Mouse (Mus musculus) cerebellum, adult 2 months (tissue): ENCODE results near the gene Car9. TPM values are rescaled to one million over a fixed set of nuclear protein-coding genes. Genes with fewer than 3 reads are reported as not detected.

Experiments
- DNase-seq, 2 experiments: peaks; one replicate each; pipeline ENCODE4 v3.0.0; 2021
- H3K27ac ChIP-seq: fragments of 200-500 bp; 2 replicates; pipeline ENCODE4 v1.5.1; 2012; ENCODE audit warnings: low read length, control low read depth, inconsistent platforms; ENCODE audit not compliant: insufficient read depth
- H3K27me3 ChIP-seq: fragments of 200-500 bp; 2 replicates; pipeline ENCODE4 v1.6.1; 2012; ENCODE audit warnings: inconsistent platforms, mild to moderate bottlenecking, low read length, moderate library complexity; ENCODE audit not compliant: control insufficient read depth, insufficient read depth
- H3K4me1 ChIP-seq: fragments of 200-500 bp; 2 replicates; pipeline ENCODE4 v1.6.1; 2011; ENCODE audit warnings: low read length; ENCODE audit not compliant: control insufficient read depth, insufficient read depth
- H3K4me3 ChIP-seq: fragments of 200-500 bp; replicated peaks from 2 replicates; pipeline ENCODE3; 2011; ENCODE audit warnings: mild to moderate bottlenecking, low read depth, low read length, control low read depth; ENCODE audit not compliant: insufficient read depth
- CTCF ChIP-seq: fragments of 200-500 bp; IDR thresholded peaks from 2 replicates; pipeline ENCODE4 v1.5.1; 2011; ENCODE audit warnings: low read depth, mild to moderate bottlenecking, control low read depth, low read length, moderate library complexity, borderline replicate concordance; ENCODE audit not compliant: insufficient read depth
- POLR2A ChIP-seq: fragments of 200-500 bp; IDR thresholded peaks from 2 replicates; pipeline ENCODE4 v1.6.1; 2011; ENCODE audit warnings: low read length, control low read depth, borderline replicate concordance; ENCODE audit not compliant: insufficient read depth
- WGBS: fragments of 180-500 bp; shearing (Covaris S2); methylation state at CpG from one replicate; pipeline ENCODE4 v1.1.7; 2018; 5-methylcytosine and 5-hydroxymethylcytosine counted together
- polyA plus RNA-seq: library from polyadenylated mRNA; depleted of rRNA; stranded (reverse); fragments of >200 nt; gene quantifications from 2 replicates; pipeline ENCODE4 v1.2.3, GENCODE M21; 2012

The Car9 gene
- polyA plus RNA-seq, 1 experiment = 15.8 TPM

- Histone ChIP-seq H3K27me3 (no peaks in the 10 kb centered on the region), H3K27ac (no peak overlapping the region), H3K4me1 (no peaks in the 10 kb centered on the region; the same call in 1 of the 2 replicates), H3K4me3 (no peak overlapping the region)
- no peak for DNase-seq
- TF ChIP-seq CTCF (no peak), POLR2A (no peak)
- WGBS = 95% methylated on average over 3 of the region's 3 CpGs
Measured at GRCm38 (mm10) chr4:43489611-43490010, 17.2 kb upstream of the Car9 start.

- no peaks in the 10 kb centered on the region; the same call in none of the 2 replicates for H3K4me1 ChIP-seq
- TF ChIP-seq CTCF (no peak), POLR2A (no peak)
- no peak overlapping the region for H3K27ac ChIP-seq
- no peak for DNase-seq
- no peaks in the 10 kb centered on the region for H3K27me3 ChIP-seq
- WGBS = 87% methylated on average over 5 of the region's 5 CpGs
- H3K4me3 ChIP-seq = no peak overlapping the region
Measured at GRCm38 (mm10) chr4:43490801-43491200, 16.0 kb upstream of the Car9 start.

DNA sequence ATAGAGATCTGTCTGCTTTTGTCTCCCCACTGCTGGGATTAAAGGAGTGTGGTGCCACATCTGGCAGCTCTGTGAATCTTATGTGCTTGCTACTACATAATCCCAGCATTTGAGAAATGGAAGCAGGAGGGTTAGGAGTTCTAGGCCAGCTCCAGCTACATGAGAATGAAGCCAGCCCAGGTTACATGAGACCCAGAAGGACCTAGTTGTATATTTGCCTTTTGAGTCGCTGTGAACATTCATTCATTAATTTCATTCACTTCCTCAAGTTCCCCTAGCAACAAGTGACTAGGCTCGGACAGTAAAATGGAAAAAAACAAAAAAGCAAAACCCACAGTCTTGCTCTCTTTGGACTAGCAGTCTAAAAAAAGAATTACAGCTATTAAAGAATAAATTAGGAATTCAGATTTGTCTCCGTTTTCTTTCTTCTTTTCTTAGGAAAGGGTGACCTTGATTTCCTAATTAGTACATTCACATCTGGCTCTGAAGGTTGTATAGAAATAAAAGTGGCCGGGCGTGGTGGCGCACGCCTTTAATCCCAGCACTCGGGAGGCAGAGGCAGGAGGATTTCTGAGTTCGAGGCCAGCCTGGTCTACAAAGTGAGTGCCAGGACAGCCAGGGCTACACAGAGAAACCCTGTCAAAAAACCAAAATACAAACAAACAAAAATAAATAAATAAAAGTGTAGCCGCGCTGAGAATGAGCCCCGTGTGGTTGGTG, 14.5 kb upstream of the Car9 start:
- 16% methylated on average over 12 of the region's 12 CpGs for WGBS
- Histone ChIP-seq H3K27ac (peak overlapping the region; percentile 2; the same call in 1 of the 2 replicates), H3K27me3 (no peaks in the 10 kb centered on the region), H3K4me3 (peak overlapping the region; percentile 76), H3K4me1 (no peaks in the 10 kb centered on the region; the same call in none of the 2 replicates)
- TF ChIP-seq POLR2A = no peak
- no peak for TF ChIP-seq CTCF
- no peak for DNase-seq

GRCm38 (mm10) chr4:43492821-43493185, 14.0 kb upstream of the Car9 start, which contains the start of gene Ccdc107:
Gene Ccdc107, plus strand, starts transcription at chr4:43492900.
- H3K4me1 ChIP-seq = no peaks in the 10 kb centered on the region; the same call in none of the 2 replicates
- WGBS = under 1% methylated on average over 25 of the region's 25 CpGs
- no peak for TF ChIP-seq CTCF
- TF ChIP-seq POLR2A = no peak

DNA sequence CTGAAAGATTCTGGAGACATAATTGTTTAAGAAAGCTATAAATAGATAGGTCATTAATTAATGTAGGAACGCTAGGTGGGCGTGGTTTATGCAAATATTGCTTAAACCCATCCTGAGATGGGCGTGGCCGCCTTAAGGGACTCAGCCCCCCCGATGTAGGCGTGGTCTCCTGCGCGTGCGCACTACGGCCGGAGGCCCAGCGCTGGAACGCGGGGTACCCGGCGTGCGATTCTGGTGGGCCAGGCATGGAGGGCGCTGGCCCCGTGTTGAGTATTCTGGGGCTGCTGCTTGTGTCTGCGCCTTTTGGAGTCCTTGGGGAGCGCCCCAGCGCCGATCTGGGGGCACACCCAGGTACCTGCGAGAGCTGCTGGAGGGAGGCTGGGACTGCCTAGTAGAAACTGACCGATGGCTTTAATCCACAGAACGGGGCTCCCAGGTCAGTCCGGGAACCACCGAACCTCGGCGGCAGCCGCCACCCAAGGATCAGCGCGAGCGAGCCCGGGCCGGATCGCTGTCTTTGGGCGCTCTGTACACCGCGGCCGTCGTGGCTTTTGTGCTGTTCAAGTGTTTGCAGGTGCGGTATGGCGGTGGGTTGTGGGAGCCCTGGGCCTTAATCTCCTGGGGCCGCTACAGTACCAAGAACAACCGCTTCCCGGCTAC, 13.4 kb upstream of the Car9 start:
- no peaks in the 10 kb centered on the region; the same call in none of the 2 replicates for H3K4me1 ChIP-seq
- no peaks in the 10 kb centered on the region for H3K27me3 ChIP-seq
- TF ChIP-seq POLR2A (peak; percentile 99), CTCF (no peak; the same call in 1 of the 2 replicates)
- peak overlapping the region; percentile 61 for H3K27ac ChIP-seq
- WGBS = 1% methylated on average over 47 of the region's 47 CpGs
- DNase-seq = peak; percentile 95 to 98
- H3K4me3 ChIP-seq = peak overlapping the region; percentile 76

More at GRCm38 (mm10) chr4:43492821-43493185, 14.0 kb upstream of the Car9 start, which contains the start of gene Ccdc107:
- peak within 1 kb of the TSS; percentile 76 for H3K4me3 ChIP-seq
- DNase-seq = peak; percentile 92 to 97
- H3K27me3 ChIP-seq = no peaks in the 10 kb centered on the region
- H3K27ac ChIP-seq = peak within 1 kb of the TSS; percentile 61

DNA sequence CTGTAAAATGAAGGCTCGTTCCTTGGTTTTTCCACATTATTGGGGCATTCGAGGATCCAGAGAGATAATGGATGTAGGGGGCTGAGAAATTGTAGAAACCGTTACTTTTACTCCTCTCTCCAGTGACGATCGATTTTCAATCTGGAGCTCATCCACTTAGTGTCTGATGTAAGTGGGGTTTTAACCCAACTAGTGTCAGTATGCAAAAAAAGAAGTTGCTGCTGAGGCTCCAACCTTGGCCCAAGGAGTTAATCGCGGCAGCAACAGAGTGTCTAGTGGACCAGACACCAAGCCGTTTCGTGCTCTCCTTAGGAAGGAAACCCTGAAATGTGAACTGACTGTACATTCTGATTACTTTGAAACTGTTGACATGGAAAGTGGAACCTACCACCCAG, 12.9 kb upstream of the Car9 start:
- Histone ChIP-seq H3K4me1 (no peaks in the 10 kb centered on the region; the same call in none of the 2 replicates), H3K4me3 (peak overlapping the region; percentile 76), H3K27me3 (no peaks in the 10 kb centered on the region), H3K27ac (peak overlapping the region; percentile 61; the same call in 1 of the 2 replicates)
- 1% methylated on average over 9 of the region's 9 CpGs for WGBS
- TF ChIP-seq POLR2A = no peak
- TF ChIP-seq CTCF = no peak
- no peak for DNase-seq

DNA sequence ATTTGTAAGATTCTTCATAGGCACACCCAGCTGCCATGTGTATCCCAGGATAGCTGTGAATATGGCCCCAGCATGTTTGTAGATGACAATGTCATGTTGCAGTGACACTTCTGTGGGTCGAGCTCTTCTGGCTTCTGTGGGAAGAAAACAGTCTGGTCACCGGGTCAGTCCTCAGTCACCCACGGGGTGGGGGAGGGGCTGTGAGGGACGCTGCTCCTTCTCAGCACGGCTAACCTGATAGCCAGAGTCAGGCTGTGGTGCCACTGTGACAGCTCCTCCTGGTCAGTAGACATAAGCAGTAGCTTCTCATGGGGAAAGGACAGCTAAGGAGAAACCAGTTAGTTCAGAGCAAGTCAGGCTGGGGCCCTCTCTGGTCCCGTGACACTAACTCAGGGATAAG, 10.2 kb upstream of the Car9 start:
- TF ChIP-seq POLR2A = no peak
- TF ChIP-seq CTCF = no peak

DNA sequence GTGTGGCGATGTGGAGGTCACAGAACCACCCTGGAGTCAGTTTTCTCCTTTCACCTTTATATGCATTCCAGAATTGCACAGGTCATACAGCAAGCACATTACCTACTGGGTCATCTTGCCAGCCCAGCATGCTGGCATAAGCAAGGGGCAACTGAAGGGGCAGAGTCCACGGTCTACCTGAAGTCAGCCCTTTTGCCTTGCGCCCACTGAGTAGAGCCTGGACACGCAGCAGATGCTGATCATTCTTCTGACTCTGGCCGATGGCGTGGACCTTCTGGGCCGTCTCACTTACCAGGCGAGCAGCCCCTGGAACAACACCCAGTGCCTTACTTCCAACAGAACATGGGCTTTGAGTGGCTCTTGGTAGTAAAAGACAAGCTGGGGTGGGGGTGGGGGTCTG, 9.4 kb upstream of the Car9 start:
- Histone ChIP-seq H3K4me1 (no peaks in the 10 kb centered on the region; the same call in none of the 2 replicates), H3K27ac (no peak overlapping the region), H3K27me3 (no peaks in the 10 kb centered on the region), H3K4me3 (no peak overlapping the region)
- TF ChIP-seq POLR2A = no peak
- TF ChIP-seq CTCF = no peak
- no peak for DNase-seq
- WGBS = 92% methylated on average over 8 of the region's 8 CpGs

More for the DNA sequence above, 10.2 kb upstream of the Car9 start:
- Histone ChIP-seq H3K4me3 (no peak overlapping the region), H3K27me3 (no peaks in the 10 kb centered on the region), H3K4me1 (no peaks in the 10 kb centered on the region; the same call in none of the 2 replicates), H3K27ac (no peak overlapping the region)
- 65% methylated on average over 6 of the region's 6 CpGs for WGBS
- DNase-seq = no peak
